Mouse (Mus musculus): ENCODE measurements around the gene 1520401A03Rik. TPM values are rescaled to one million over a fixed set of nuclear protein-coding genes. Genes with fewer than 3 reads are reported as not detected.

1520401A03Rik gene
- total RNA-seq, 1 experiment from 2014 or later: not detected

GRCm38 (mm10) chr17:23745301-23746251, 23.0 kb upstream of the 1520401A03Rik start, which contains the start of gene Kremen2:
Gene Kremen2, minus strand, starts transcription at chr17:23745833.
- no peak for ATAC-seq (replicated peaks; ENCODE audit: insufficient number of reproducible peaks, low FRiP score, low TSS enrichment, poor library complexity, severe bottlenecking)

- ATAC-seq (replicated peaks; ENCODE audit: insufficient number of reproducible peaks, low FRiP score, low TSS enrichment, poor library complexity, severe bottlenecking): no peak
Observed at GRCm38 (mm10) chr17:23744651-23745050, 22.1 kb upstream of the 1520401A03Rik start.

- ATAC-seq (replicated peaks; ENCODE audit: insufficient number of reproducible peaks, low FRiP score, low TSS enrichment, poor library complexity, severe bottlenecking): no peak
Observed at GRCm38 (mm10) chr17:23744076-23744475, 21.5 kb upstream of the 1520401A03Rik start.

GRCm38 (mm10) chr17:23742941-23743340, 20.4 kb upstream of the 1520401A03Rik start:
- ATAC-seq (replicated peaks; ENCODE audit: insufficient number of reproducible peaks, low FRiP score, low TSS enrichment, poor library complexity, severe bottlenecking): no peak

- no peak for ATAC-seq (replicated peaks; ENCODE audit: insufficient number of reproducible peaks, low FRiP score, low TSS enrichment, poor library complexity, severe bottlenecking)
Observed at GRCm38 (mm10) chr17:23742210-23742793, 19.7 kb upstream of the 1520401A03Rik start.

GRCm38 (mm10) chr17:23741359-23742209, 19.0 kb upstream of the 1520401A03Rik start:
- no peak for ATAC-seq (replicated peaks; ENCODE audit: insufficient number of reproducible peaks, low FRiP score, low TSS enrichment, poor library complexity, severe bottlenecking)

- ATAC-seq (replicated peaks; ENCODE audit: insufficient number of reproducible peaks, low FRiP score, low TSS enrichment, poor library complexity, severe bottlenecking): no peak
Observed at GRCm38 (mm10) chr17:23740598-23741021, 18.0 kb upstream of the 1520401A03Rik start, which contains the start of gene Paqr4. Gene Paqr4, minus strand, starts transcription at chr17:23740867.

- peak; percentile 73 for ATAC-seq (replicated peaks; ENCODE audit: insufficient number of reproducible peaks, low FRiP score, low TSS enrichment, poor library complexity, severe bottlenecking)
Observed at GRCm38 (mm10) chr17:23740136-23740584, 17.6 kb upstream of the 1520401A03Rik start.

- no peak for ATAC-seq (replicated peaks; ENCODE audit: insufficient number of reproducible peaks, low FRiP score, low TSS enrichment, poor library complexity, severe bottlenecking)
Observed at GRCm38 (mm10) chr17:23739202-23740135, 16.9 kb upstream of the 1520401A03Rik start.

- no peak for ATAC-seq (replicated peaks; ENCODE audit: insufficient number of reproducible peaks, low FRiP score, low TSS enrichment, poor library complexity, severe bottlenecking)
Observed at GRCm38 (mm10) chr17:23738836-23739201, 16.2 kb upstream of the 1520401A03Rik start.

GRCm38 (mm10) chr17:23737493-23738445, 15.2 kb upstream of the 1520401A03Rik start:
- ATAC-seq (replicated peaks; ENCODE audit: insufficient number of reproducible peaks, low FRiP score, low TSS enrichment, poor library complexity, severe bottlenecking): no peak

GRCm38 (mm10) chr17:23734341-23734740, 11.8 kb upstream of the 1520401A03Rik start:
- ATAC-seq (replicated peaks; ENCODE audit: insufficient number of reproducible peaks, low FRiP score, low TSS enrichment, poor library complexity, severe bottlenecking): no peak

- no peak for ATAC-seq (replicated peaks; ENCODE audit: insufficient number of reproducible peaks, low FRiP score, low TSS enrichment, poor library complexity, severe bottlenecking)
Observed at GRCm38 (mm10) chr17:23730441-23730840, 7.9 kb upstream of the 1520401A03Rik start.

GRCm38 (mm10) chr17:23726758-23727142, 4.2 kb upstream of the 1520401A03Rik start:
- ATAC-seq (replicated peaks; ENCODE audit: insufficient number of reproducible peaks, low FRiP score, low TSS enrichment, poor library complexity, severe bottlenecking): no peak; the same call in 1 of the 2 replicates

GRCm38 (mm10) chr17:23725999-23726757, 3.6 kb upstream of the 1520401A03Rik start, which contains the start of gene Pkmyt1:
Gene Pkmyt1, plus strand, starts transcription at chr17:23726336.
- peak; percentile 84 for ATAC-seq (replicated peaks; ENCODE audit: insufficient number of reproducible peaks, low FRiP score, low TSS enrichment, poor library complexity, severe bottlenecking)

- no peak; the same call in 1 of the 2 replicates for ATAC-seq (replicated peaks; ENCODE audit: insufficient number of reproducible peaks, low FRiP score, low TSS enrichment, poor library complexity, severe bottlenecking)
Observed at GRCm38 (mm10) chr17:23725477-23725876, 2.9 kb upstream of the 1520401A03Rik start.
